Mouse (Mus musculus) left cerebral cortex, postnatal 36 days (tissue): ENCODE results near the gene Olfr1173. TPM values are rescaled to one million over a fixed set of nuclear protein-coding genes. Genes with fewer than 3 reads are reported as not detected.

Experiments used
- DNase-seq, 2 experiments: peaks; one replicate each; pipeline ENCODE4 v3.0.0; 2021 to 2022; ENCODE audit warnings: low spot score in 2 of 2, mixed read lengths in 1 of 2
- intact Hi-C: fragments of 180-260 bp; cut with DNase I; formaldehyde crosslinking; loops from one replicate; pipeline ENCODE4 v1.15.1; 2025
- total RNA-seq, 2 experiments: library from RNA; stranded (reverse); gene quantifications; 2 replicates each; pipeline ENCODE4 v1.2.3; 2021

Gene Olfr1173
- total RNA-seq = not detected

- intact Hi-C loops = no loop called here
- no peak for DNase-seq
Measured at GRCm38 (mm10) chr2:88279775-88280174, at the start of gene Olfr1173. Olfr1173 (minus strand) TSS chr2:88279875.

DNA sequence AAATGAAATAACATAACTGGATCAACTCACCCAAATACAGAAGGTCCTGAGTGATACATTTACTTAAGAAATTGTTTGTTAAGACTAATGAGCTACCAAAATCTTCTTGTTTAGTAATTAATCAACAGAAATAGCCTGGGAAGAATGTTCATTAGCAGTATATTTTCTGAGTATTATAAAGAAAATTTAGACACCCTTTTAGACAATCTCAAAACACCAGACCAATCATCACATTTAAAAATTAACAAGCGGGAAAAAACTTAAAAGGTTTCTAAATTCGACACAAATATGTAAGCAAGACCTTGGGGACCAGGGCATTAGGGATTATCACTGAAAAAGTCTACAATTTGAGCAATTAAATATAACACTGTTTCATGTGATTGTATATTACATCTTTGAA is 47.4 kb upstream of the Olfr1173 start, which contains the start of gene Olfr1175-ps:
Gene Olfr1175-ps, minus strand, starts transcription at position 101 of the 400 bp plus-strand sequence.
- no peak for DNase-seq
- intact Hi-C loops = no loop called here

- intact Hi-C loops = no loop called here
- no peak for DNase-seq
Measured at GRCm38 (mm10) chr2:88315035-88315434, 35.4 kb upstream of the Olfr1173 start, which contains the start of gene Olfr1174-ps. Olfr1174-ps (minus strand) TSS chr2:88315135.

DNA sequence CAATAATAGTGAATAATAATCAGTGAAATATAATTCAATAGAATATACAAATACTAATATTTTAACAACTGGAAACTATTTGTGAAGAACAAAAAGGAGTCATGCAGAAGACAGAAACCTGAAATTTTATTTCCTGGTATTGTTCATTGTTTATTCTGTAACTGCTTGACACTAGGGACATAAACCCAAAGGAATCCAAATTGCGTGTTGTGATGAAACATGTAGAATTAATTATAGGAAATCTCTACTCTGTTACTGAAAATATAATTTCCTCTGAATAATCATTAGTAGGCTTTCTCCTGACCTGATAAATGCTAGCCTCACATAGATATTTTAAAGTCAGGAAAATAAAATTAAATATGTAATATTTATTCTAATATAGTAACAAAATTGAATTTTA is 51.4 kb downstream of the Olfr1173 start, which contains the start of gene Olfr1170:
Gene Olfr1170, minus strand, starts transcription at position 101 of the 400 bp plus-strand sequence.
- no peak for DNase-seq
- intact Hi-C loops = no loop called here

Other genes with a start within 250 kb of the Olfr1173 start
- not detected for gene Olfr73, start 242.2 kb downstream of the Olfr1173 start, total RNA-seq
- gene Olfr1162, start 228.7 kb downstream of the Olfr1173 start, total RNA-seq = not detected
- gene Olfr1163, start 208.0 kb downstream of the Olfr1173 start, total RNA-seq = not detected
- gene Olfr1164, start 185.9 kb downstream of the Olfr1173 start, total RNA-seq = not detected
- not detected for gene Olfr1166, start 151.6 kb downstream of the Olfr1173 start, total RNA-seq
- not detected for gene Olfr1167, start 124.7 kb downstream of the Olfr1173 start, total RNA-seq
- not detected for gene Olfr1168, start 98.0 kb downstream of the Olfr1173 start, total RNA-seq
- gene Olfr1170, start 51.5 kb downstream of the Olfr1173 start, total RNA-seq = not detected
- gene Olfr1174-ps, start 35.3 kb upstream of the Olfr1173 start, total RNA-seq = not detected
- gene Olfr1175-ps, start 47.3 kb upstream of the Olfr1173 start, total RNA-seq = not detected
- not detected for gene Olfr1176, start 56.8 kb upstream of the Olfr1173 start, total RNA-seq
- not detected for gene Olfr1177-ps, start 66.6 kb upstream of the Olfr1173 start, total RNA-seq
- not detected for gene Olfr1178, start 107.2 kb upstream of the Olfr1173 start, total RNA-seq
- not detected for gene Olfr1179, start 126.6 kb upstream of the Olfr1173 start, total RNA-seq
- not detected for gene Olfr1180, start 139.3 kb upstream of the Olfr1173 start, total RNA-seq
- gene Olfr1181, start 146.3 kb upstream of the Olfr1173 start, total RNA-seq = not detected
- not detected for gene Gm13757, start 169.3 kb upstream of the Olfr1173 start, total RNA-seq
- gene Olfr1183, start 175.0 kb upstream of the Olfr1173 start, total RNA-seq = not detected
- not detected for gene Olfr1184, start 203.7 kb upstream of the Olfr1173 start, total RNA-seq
- gene Olfr1185-ps1, start 213.4 kb upstream of the Olfr1173 start, total RNA-seq = not detected
- gene Olfr1186, start 238.7 kb upstream of the Olfr1173 start, total RNA-seq = not detected